Mouse (Mus musculus) heart, postnatal 25 days (tissue): ENCODE results near the gene Fam8a1. TPM values are rescaled to one million over a fixed set of nuclear protein-coding genes. Genes with fewer than 3 reads are reported as not detected.

Experiments
- DNase-seq: peaks from one replicate; pipeline ENCODE4 v3.0.0; 2022; ENCODE audit warnings: low spot score
- intact Hi-C: fragments of 180-260 bp; cut with DNase I; formaldehyde crosslinking; loops from one replicate; pipeline ENCODE4 v1.15.1; 2025
- total RNA-seq, 2 experiments: library from RNA; stranded (reverse); gene quantifications; 2 replicates each; pipeline ENCODE4 v1.2.3; 2021

Fam8a1 gene
- total RNA-seq, 2 experiments from 2014 or later: 31.0 to 37.0 TPM

DNA sequence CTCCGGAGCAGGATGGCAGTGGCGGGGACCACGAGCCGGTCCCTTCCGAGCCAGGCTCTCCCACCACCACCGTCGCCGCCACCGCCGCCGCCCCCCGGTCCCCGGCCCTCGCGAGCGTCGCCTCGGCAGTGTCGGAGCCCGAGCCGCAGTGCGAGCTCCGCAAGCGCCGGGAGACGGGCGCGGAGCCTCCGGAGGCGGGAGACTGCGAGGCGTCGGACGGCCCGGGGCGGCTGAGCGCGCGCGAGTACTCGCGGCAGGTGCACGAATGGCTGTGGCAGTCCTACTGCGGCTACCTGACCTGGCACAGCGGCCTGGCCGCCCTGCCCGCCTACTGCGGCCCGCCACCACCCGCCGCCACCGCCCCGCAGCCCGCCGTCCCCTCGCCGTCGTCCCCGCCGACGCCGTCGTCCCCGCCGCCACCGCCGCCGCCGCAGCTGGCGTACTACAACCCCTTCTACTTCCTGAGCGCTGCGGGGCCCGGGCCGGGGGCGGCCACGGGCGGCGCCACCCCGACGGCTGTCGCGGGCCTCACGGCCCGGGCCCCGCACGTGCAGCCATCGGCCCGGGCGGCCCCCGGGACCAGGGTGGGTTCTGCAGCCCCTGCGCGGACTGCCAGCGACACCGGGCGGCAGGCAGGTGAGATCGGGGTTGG lies 424 bp downstream of the Fam8a1 start:
- DNase-seq: no peak
- intact Hi-C loops: no loop called here

DNA sequence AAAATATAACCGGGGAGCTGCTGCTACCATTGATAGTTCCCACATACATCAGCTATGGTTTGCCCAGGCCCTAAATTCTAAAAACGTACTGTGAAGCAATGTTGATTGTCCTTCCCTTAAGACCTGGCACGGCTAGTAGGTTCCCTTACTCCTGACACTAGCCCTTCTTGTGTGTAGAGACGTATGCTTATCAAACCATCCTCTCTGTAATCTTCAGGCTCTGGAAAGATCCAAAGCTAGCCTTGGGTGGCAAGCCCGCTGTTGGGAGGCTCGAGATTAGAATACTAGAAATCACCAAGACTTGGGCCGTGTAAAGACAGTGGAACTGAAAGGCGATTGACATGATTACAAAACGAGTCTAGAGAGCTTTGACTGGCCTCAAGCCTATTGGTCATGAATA lies 1.2 kb downstream of the Fam8a1 start:
- no peak for DNase-seq

DNA sequence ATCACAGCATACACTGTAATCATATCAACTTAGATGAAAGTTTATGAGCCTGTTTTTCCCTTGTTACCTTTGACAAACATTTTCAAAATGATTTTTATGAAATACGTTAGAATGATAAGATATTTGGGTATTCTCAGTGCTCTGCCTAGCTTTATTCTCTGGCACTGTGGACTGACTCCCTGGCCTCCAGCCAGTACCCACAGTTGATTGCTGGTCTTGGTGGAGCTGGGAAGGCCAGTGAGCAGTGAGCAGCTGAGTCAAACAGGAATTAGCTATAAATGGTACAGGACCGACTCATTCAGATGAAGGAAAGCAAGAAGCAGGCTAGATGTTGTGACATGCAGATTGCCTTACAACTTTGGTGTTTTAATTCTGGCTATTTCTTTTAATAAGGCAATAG lies 5.3 kb downstream of the Fam8a1 start:
- intact Hi-C loops: no loop called here
- DNase-seq: no peak

More for the DNA sequence above, 1.2 kb downstream of the Fam8a1 start:
- intact Hi-C loops: no loop called here

DNA sequence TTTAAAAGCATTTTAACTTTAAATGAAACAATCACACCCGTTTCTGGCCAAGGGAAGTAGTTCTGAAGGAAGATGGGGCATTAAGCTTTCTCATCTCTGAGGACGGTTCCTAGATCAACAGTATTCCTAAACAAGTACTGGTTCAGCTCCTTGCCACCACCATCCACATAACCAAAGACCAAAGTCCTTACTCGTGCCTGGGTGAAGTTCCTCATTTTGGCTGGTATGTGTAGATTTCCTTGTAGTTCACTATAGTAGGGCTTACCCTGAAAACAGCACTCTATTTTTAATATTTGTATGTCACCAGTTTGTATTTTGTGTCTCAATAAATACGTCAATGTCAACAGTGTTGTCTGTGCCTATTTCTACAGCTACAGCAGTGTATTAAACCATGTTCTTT lies 8.4 kb downstream of the Fam8a1 start:
- intact Hi-C loops: no loop called here
- DNase-seq: no peak

DNA sequence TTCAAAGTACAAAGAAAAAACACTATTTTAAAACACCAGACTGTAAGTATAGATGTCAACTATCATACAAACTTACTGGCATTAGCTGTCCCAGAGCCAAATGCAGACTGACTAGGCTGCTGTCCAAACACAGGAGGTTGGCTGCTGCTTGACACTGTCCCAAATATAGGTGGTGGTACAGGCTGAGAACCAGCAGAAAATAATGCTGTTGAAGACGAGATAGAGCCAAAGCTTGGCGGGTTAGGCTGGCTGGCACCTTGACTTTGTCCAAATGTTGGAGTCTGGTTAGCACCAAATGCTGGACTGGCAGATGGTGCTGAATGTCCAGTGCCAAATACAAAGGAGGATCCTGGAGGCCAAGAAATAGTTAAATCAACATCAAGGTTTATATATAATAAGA lies 13.6 kb downstream of the Fam8a1 start:
- intact Hi-C loops: no loop called here
- DNase-seq: no peak

DNA sequence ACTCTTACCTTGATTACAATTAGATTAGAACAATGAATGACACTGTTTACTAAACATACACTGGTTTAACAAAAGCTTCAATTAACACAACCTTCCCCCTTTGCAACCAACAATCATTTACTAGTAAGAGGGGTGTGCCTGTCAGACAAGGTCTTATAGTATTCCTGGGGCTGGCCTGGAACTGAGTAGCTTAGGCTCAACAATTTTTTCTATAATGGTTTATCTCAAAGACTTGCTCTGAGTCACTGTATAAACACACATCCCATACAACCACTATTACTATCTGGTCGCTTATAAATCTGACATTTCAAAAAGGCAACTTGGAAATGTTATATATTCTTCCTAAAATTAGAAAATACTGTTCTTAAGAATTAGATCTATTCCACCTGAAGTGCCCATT lies 14.0 kb downstream of the Fam8a1 start:
- intact Hi-C loops: no loop called here

DNA sequence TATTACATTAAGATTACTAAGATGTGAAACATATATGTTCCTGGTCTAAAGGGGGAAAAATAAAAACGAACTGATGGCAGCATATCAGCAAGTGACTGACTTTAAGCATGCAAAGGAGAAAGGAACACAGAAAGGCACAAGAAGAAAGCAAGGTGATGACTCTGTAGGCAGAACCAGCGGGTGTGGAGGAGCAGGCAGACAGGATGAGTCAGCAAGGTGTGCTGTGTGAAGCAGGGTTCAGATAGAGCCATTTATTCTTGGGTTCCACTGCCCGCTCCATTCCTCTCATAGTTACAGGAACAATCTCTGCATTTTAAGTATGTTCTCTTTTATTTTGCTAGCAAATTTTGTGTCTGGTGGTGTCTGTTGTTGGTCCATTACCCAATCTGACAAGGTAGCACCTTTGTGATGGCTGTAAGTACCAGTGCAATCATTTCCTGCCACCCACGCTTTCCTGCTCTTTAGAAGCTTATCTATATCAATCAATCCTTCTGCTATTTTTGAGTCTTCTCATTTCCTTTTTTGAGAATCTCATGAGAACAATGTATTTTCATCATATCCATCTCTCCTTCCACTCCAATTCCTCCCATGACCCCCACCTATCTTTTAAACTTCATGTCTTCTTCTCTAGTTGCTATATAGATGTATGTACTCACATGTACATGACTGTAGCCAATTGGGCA lies 21.4 kb downstream of the Fam8a1 start:
- intact Hi-C loops: no loop called here
- no peak for DNase-seq

More for the DNA sequence above, 14.0 kb downstream of the Fam8a1 start:
- no peak for DNase-seq

DNA sequence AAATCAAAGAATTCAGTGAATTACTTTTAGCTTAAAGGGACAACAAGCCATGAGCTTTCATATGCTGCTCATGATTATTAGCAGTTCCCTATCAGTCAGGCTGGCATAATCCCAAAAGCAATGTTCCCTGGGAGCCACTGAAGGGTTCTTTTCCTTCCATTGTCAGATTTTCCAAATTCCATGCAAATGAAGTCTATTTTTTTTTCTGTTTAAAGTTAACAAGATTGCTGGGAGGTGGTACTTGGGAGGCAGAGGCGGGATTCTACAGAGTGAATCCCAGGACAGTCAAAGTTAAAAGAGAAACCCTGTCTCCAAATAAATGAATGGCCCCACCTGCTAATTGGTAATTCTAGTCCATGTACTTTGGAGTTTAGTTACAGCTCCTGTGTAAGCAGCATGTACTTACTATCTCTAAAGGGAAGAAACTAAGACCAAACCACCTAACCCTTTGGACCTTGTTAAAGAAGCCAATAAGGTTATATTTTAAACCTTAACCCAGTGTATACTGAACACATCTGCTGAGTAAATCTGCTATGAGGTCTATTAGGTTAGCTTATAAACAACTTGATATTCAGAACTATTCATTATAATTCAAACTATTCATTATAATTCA lies 26.1 kb downstream of the Fam8a1 start:
- DNase-seq: no peak
- intact Hi-C loops: no loop called here

DNA sequence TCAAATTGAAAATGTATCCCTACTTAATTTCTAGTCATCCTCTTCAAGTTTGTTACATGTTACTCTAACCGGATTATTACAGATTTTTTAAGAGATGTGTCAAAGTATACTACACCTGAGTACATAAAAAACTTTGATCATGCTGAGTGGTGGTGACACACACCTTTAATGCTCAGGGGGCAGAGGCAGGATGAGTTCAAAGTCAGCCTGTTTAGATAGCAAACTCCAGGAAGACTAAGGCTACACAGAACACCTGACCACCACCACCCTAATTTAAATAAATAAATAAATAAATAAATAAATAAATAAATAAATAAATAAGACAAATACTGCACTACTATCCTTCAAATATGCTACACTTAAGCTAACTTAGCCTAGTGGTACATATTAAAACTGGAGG lies 26.6 kb downstream of the Fam8a1 start:
- intact Hi-C loops: no loop called here

DNA sequence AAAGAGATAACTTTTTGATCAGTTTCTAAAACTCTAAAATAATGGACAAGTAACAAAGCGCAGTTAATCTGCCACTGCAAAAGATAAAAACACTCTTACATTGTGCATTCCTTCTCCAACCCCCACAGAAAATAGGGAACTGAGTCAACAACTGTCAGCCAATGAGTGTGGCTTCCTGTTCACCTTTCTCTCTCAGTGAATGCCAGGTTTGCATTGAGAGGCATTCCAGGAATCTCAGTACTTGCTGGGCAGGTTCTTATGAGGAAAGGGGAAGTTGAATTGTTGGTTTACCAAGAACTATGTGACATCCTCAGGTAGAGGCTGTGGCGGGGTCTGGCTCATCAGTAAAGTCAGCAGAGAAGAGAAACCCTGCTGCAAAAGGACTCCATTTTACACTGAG lies 27.5 kb downstream of the Fam8a1 start:
- no peak for DNase-seq
- intact Hi-C loops: no loop called here

More for the DNA sequence above, 26.6 kb downstream of the Fam8a1 start:
- no peak for DNase-seq

DNA sequence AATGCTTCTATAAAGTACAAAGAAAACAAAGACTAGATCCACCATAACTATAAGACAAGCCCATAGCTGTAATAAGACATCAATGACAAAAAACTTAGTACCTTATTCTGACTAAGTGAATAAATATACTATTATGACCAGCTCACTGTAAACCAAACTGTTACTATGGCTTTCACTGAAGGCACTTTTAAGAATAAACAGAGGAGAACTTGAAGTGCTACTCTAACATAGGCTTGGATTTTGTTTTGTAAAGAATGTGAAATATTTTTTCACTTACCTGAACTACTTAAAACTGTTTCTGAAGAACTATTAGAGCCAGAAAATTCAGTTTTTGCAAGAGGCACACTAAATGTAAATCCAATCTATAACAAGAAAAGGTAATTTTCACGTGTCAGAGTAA lies 30.1 kb downstream of the Fam8a1 start:
- DNase-seq: no peak
- intact Hi-C loops: no loop called here

DNA sequence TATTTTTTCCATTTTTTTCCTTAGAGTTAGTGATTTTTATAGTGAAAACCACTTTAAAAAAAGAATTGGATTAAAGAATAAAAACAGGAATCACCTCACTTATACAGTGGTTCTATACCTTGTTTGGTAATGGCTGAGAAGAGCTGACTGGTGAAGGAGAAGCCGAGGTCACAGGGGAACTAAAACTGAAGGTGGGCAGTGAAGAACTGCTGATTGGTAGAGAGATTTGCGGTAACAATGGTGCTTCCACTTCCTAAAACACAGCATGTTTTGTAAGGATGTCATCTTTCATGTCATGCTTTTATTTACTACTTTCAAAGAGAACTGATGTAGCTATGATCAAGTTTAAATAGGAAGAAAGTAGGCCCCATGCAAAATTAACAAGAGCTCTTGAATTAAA lies 32.2 kb downstream of the Fam8a1 start:
- intact Hi-C loops: no loop called here
- no peak for DNase-seq

DNA sequence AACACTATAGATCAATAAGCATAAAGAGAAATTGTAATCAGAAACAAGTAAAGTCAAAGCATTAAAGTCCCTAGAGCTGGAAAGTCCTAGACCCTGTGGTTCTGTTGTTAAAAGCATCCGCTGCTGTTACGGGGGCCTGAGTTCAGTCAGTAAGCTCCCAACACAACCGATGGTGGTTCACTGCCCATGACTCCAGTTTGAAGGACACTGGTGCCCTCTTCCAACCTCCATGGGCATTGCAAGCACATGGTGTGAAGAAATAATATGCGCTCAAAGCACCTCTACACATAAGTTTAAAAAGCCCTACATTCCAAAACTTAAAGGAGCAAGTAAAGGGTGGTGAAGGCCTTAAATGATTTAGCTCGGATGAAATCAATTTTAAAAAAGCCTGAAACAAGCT lies 33.8 kb downstream of the Fam8a1 start:
- intact Hi-C loops: no loop called here
- DNase-seq: no peak

DNA sequence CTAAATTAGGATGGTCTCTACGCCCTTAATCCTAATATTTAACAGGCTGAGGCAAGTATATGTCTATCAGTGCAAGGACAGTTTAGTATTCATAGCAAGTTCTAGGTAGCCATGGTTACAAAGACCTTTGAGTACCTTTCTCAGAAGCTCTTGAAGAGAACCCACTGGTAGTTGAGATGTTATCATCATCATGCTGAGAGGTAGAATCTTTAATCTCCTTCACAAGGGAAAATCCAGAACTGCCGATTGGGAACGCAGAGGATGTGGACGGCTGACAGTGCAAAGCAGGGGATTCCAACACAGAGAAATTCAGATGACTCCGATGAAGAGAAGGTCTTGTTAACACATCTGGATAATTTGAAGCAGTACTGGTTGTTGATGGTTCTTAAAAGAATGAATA lies 44.2 kb downstream of the Fam8a1 start:
- intact Hi-C loops: no loop called here
- no peak for DNase-seq

DNA sequence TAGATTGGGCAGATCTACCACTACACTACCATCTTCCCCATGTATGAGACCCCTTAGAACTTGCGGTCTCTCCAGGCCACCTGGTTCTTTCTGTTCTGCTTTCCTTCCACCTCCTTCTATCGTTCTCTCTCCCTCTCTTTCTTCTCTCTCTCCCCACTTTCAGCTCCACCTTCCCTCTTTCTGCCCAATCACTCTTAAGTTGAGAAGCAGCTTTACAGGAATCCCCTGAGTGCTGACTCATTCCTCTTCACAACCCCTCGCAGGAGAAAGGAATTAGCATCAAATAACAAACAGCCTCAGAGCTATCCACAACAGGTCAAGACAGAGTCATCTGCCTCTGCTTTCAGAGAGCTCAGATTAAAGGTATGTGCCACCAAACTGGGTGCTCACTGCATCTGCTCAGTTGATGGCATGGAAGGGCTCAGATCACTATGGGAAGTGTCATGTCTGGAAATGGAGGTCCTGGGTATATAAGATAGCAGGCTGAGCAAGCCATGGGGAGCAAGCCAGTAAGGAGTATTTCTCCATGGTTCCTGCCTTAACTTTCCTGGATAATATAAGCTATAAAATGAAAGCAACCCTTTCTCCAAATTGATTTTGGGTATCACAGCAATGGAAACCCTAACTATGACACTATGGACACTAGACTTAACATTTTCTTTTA lies 46.8 kb downstream of the Fam8a1 start:
- no peak for DNase-seq
- intact Hi-C loops: no loop called here

DNA sequence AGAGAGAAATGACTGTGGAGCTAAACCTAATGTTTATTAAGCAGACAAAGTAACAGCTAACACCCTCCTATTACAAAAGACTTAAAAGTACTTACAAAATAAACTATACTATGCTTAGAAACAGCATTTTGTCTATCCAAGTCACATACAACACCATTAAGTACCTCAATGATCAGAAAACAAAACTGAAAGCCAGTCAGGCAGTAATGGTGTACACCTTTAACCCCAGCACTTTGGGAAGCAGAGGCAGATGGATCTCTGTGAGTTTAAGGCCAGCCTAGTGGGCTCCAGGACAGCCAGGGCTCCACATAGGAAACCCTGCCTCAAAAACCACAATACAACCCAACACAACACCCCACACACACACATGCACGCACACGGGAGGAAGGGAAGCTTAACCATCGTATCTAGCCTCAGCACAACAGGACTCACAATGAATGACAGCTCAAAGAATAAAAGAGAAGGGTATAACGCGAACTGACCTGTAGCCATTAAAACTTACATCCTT lies 49.6 kb downstream of the Fam8a1 start:
- intact Hi-C loops: no loop called here
- DNase-seq: no peak

DNA sequence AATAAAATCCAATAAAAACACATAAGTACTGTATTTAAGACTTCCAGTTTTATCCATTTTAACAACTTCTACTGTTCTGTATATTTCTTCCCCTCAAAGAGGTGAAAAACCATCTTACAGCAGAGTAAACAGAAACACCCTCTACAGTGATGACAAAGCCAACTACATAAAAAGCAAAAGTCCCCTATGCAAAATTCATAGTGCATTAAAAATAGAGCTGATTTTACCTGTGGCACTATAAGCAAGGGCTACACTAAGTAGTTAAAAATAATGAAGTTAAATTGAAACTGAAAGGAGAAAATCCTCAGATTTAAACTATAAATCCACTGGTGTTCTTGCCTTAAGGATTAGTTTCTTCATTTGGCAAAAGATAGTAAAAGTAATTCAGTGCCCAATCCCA lies 51.7 kb downstream of the Fam8a1 start:
- intact Hi-C loops: no loop called here

DNA sequence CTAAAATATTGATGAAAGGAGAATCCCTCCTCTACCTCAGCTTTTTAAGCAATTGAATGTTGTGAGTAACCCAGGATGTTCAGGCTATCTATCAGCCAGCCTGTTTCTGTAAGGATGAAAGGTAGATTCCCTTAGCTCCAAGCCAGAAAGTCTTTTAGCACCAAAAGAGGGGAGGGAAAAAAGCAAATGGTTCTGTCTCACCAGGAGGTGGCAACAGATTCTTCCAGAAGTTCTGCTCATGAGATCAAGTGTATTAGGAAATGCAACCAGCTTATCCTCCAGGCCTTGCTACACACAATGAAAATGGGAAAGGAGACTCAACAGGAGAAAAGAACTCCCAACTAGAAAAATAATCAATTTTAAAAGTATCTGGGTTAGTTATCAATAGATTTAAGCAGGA lies 55.0 kb downstream of the Fam8a1 start:
- intact Hi-C loops: no loop called here
- DNase-seq: no peak

More for the DNA sequence above, 51.7 kb downstream of the Fam8a1 start:
- DNase-seq: no peak

DNA sequence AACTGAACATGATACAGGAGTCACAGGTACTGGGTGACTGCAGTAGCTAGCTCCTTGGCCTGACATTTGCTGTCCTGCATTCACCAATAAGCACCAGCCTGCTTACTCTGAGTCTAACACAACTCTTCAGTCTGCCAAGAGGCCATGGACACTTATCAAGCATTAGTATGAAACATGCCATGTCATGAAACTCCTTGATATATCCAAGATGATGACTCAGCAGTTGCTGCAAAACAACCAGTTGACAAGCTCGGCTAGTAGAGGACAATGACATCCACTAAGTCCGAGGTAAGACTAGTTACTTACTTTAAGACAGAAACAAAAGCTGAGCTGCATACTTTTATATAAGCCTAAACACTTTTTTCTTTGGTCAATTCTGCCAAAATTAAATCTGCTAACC lies 55.9 kb downstream of the Fam8a1 start:
- DNase-seq: no peak
- intact Hi-C loops: loop anchor here (5.0 kb wide), 1 partner anchor 72 kb away; no protein-coding TSS in a partner anchor

DNA sequence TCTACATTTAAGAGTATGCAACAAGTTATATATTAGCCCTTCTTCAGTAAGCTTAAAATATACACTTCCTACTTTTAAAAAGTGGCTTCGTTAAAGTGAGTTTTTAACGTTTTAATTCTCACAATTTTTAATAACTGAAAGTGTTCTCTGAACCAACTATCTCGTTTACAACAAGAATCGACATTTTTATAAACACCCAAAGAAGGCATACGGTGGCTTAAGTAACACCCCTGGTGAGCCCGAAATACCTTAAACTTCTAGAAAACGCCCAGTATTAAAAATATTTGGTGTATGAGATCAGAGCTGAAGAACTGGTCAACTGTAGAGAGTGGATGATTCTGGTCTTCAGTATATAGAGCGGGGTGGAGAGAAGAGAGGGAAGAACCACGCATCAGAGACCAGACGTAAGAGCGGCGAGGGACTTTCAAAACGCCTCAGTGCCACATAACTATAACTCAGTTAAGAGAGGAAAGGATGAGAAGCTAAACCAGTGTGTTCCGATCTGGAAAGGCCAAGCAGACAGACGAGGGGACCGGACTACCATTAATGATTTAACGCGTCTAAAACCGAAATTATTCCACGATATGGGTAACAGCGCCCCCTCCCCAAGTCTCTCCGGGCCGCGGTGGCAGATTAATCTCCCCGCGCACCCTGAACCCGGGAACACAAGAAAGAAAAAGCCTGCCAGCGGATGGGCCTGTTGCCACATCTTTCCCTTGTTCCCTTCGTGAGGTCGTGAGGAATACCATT lies 57.1 kb downstream of the Fam8a1 start:
- DNase-seq: no peak
- intact Hi-C loops: loop anchor here (5.0 kb wide), 1 partner anchor 71 kb away; no protein-coding TSS in a partner anchor
